Mouse (Mus musculus): ENCODE results near the gene Tmem192.
"Not testable (repeated sequence)": the region's sequence is repeated elsewhere in the genome, so short reads cannot be mapped to it uniquely, and the experiment has no call there.

The Tmem192 gene

GRCm38 (mm10) chr8:64983150-64983897, 36.3 kb downstream of the Tmem192 start:
- no peak for DNase-seq

- DNase-seq: no peak
Measured at GRCm38 (mm10) chr8:64987731-64988130, 40.7 kb downstream of the Tmem192 start, which contains the start of gene Trim75. Gene Trim75 (minus strand): TSS chr8:64987831.

- no peak for DNase-seq
Measured at GRCm38 (mm10) chr8:64998806-64999365, 51.9 kb downstream of the Tmem192 start.

GRCm38 (mm10) chr8:65007616-65008015, 60.6 kb downstream of the Tmem192 start:
- not testable (repeated sequence) for DNase-seq

GRCm38 (mm10) chr8:65018423-65018822, 71.4 kb downstream of the Tmem192 start, which contains the start of the genes Trim61 and Trim60:
Gene Trim61 (minus strand): TSS chr8:65018523.
Gene Trim60 (minus strand): TSS chr8:65018584.
- no peak for DNase-seq

Measured in embryo, embryonic 11 days (tissue).